Mouse (Mus musculus): Measurements from ENCODE around the gene Cfap300. TPM values are rescaled to one million over a fixed set of nuclear protein-coding genes. Genes with fewer than 3 reads are reported as not detected.

The Cfap300 gene
- polyA plus RNA-seq, 1 experiment: 4.5 TPM

GRCm38 (mm10) chr9:8035546-8035945, 7.1 kb downstream of the Cfap300 start:
- 36% methylated on average over 7 of the region's 7 CpGs for whole genome bisulfite sequencing
- H3K4me1 ChIP-seq (ENCODE audit: control insufficient read depth, insufficient read depth, low read length): no peaks in the 10 kb centered on the region
- H3K4me3 ChIP-seq (ENCODE audit: insufficient read depth, low read depth, low read length): no peak overlapping the region
- no peak overlapping the region for H3K27ac ChIP-seq (ENCODE audit: insufficient read depth, low read depth, low read length)
- TF ChIP-seq CTCF (conservative IDR thresholded peaks at IDR 0.05; ENCODE audit: insufficient read depth, insufficient read length, low read depth, low read length): no peak
- no peak for TF ChIP-seq POLR2A (IDR thresholded peaks at IDR 0.05; ENCODE audit: low read depth, low read length)
- no peaks in the 10 kb centered on the region for H3K36me3 ChIP-seq (ENCODE audit: control insufficient read depth, insufficient read depth, low read length)
- DNase-seq: no peak
- no peaks in the 10 kb centered on the region for H3K27me3 ChIP-seq (replicated peaks; ENCODE audit: control insufficient read depth, insufficient read depth, low read length)

- DNase-seq: no peak
- no peak overlapping the region for H3K27ac ChIP-seq (ENCODE audit: insufficient read depth, low read depth, low read length)
- H3K36me3 ChIP-seq (ENCODE audit: control insufficient read depth, insufficient read depth, low read length): no peaks in the 10 kb centered on the region
- H3K4me3 ChIP-seq (ENCODE audit: insufficient read depth, low read depth, low read length): no peak overlapping the region
- WGBS: 61% methylated on average over 4 of the region's 4 CpGs
- H3K27me3 ChIP-seq (replicated peaks; ENCODE audit: control insufficient read depth, insufficient read depth, low read length): no peaks in the 10 kb centered on the region
- no peaks in the 10 kb centered on the region for H3K4me1 ChIP-seq (ENCODE audit: control insufficient read depth, insufficient read depth, low read length)
- TF ChIP-seq POLR2A (IDR thresholded peaks at IDR 0.05; ENCODE audit: low read depth, low read length) (no peak), CTCF (conservative IDR thresholded peaks at IDR 0.05; ENCODE audit: insufficient read depth, insufficient read length, low read depth, low read length) (no peak)
Observed at GRCm38 (mm10) chr9:8035091-8035490, 7.5 kb downstream of the Cfap300 start.

GRCm38 (mm10) chr9:8034143-8034542, 8.5 kb downstream of the Cfap300 start:
- no peak for DNase-seq
- WGBS: 81% methylated on average over 1 of the region's 1 CpGs
- no peak overlapping the region for H3K27ac ChIP-seq (ENCODE audit: insufficient read depth, low read depth, low read length)
- TF ChIP-seq CTCF (conservative IDR thresholded peaks at IDR 0.05; ENCODE audit: insufficient read depth, insufficient read length, low read depth, low read length) (no peak), POLR2A (IDR thresholded peaks at IDR 0.05; ENCODE audit: low read depth, low read length) (no peak)
- no peaks in the 10 kb centered on the region for H3K4me1 ChIP-seq (ENCODE audit: control insufficient read depth, insufficient read depth, low read length)
- H3K4me3 ChIP-seq (ENCODE audit: insufficient read depth, low read depth, low read length): no peak overlapping the region
- H3K27me3 ChIP-seq (replicated peaks; ENCODE audit: control insufficient read depth, insufficient read depth, low read length): no peaks in the 10 kb centered on the region
- no peaks in the 10 kb centered on the region for H3K36me3 ChIP-seq (ENCODE audit: control insufficient read depth, insufficient read depth, low read length)

GRCm38 (mm10) chr9:8032847-8033246, 9.8 kb downstream of the Cfap300 start:
- no peak for TF ChIP-seq CTCF (conservative IDR thresholded peaks at IDR 0.05; ENCODE audit: insufficient read depth, insufficient read length, low read depth, low read length)
- no peak for TF ChIP-seq POLR2A (IDR thresholded peaks at IDR 0.05; ENCODE audit: low read depth, low read length)

GRCm38 (mm10) chr9:8018609-8019008, 24.0 kb downstream of the Cfap300 start:
- Histone ChIP-seq H3K4me3 (ENCODE audit: insufficient read depth, low read depth, low read length) (no peak overlapping the region), H3K36me3 (ENCODE audit: control insufficient read depth, insufficient read depth, low read length) (no peaks in the 10 kb centered on the region), H3K27ac (ENCODE audit: insufficient read depth, low read depth, low read length) (no peak overlapping the region), H3K4me1 (ENCODE audit: control insufficient read depth, insufficient read depth, low read length) (no peaks in the 10 kb centered on the region), H3K27me3 (replicated peaks; ENCODE audit: control insufficient read depth, insufficient read depth, low read length) (no peaks in the 10 kb centered on the region)
- TF ChIP-seq POLR2A (IDR thresholded peaks at IDR 0.05; ENCODE audit: low read depth, low read length): no peak
- no peak for TF ChIP-seq CTCF (conservative IDR thresholded peaks at IDR 0.05; ENCODE audit: insufficient read depth, insufficient read length, low read depth, low read length)
- WGBS: 87% methylated on average over 5 of the region's 5 CpGs
- DNase-seq: no peak

More at GRCm38 (mm10) chr9:8032847-8033246, 9.8 kb downstream of the Cfap300 start:
- no peaks in the 10 kb centered on the region for H3K27me3 ChIP-seq (replicated peaks; ENCODE audit: control insufficient read depth, insufficient read depth, low read length)
- no peak overlapping the region for H3K4me3 ChIP-seq (ENCODE audit: insufficient read depth, low read depth, low read length)
- no peaks in the 10 kb centered on the region for H3K4me1 ChIP-seq (ENCODE audit: control insufficient read depth, insufficient read depth, low read length)
- peak; percentile 24 for DNase-seq
- H3K36me3 ChIP-seq (ENCODE audit: control insufficient read depth, insufficient read depth, low read length): no peaks in the 10 kb centered on the region
- WGBS: 65% methylated on average over 5 of the region's 5 CpGs
- no peak overlapping the region for H3K27ac ChIP-seq (ENCODE audit: insufficient read depth, low read depth, low read length)

- H3K36me3 ChIP-seq (ENCODE audit: control insufficient read depth, insufficient read depth, low read length): no peaks in the 10 kb centered on the region
- H3K27ac ChIP-seq (ENCODE audit: insufficient read depth, low read depth, low read length): no peak overlapping the region
- WGBS: 44% methylated on average over 19 of the region's 20 CpGs
- H3K27me3 ChIP-seq (replicated peaks; ENCODE audit: control insufficient read depth, insufficient read depth, low read length): no peaks in the 10 kb centered on the region
- no peak overlapping the region for H3K4me3 ChIP-seq (ENCODE audit: insufficient read depth, low read depth, low read length)
- no peak for TF ChIP-seq POLR2A (IDR thresholded peaks at IDR 0.05; ENCODE audit: low read depth, low read length)
- no peak for TF ChIP-seq CTCF (conservative IDR thresholded peaks at IDR 0.05; ENCODE audit: insufficient read depth, insufficient read length, low read depth, low read length)
- H3K4me1 ChIP-seq (ENCODE audit: control insufficient read depth, insufficient read depth, low read length): no peaks in the 10 kb centered on the region
- DNase-seq: no peak
Observed at GRCm38 (mm10) chr9:8017253-8017913, 25.2 kb downstream of the Cfap300 start.

- no peaks in the 10 kb centered on the region for H3K27me3 ChIP-seq (replicated peaks; ENCODE audit: control insufficient read depth, insufficient read depth, low read length)
- H3K36me3 ChIP-seq (ENCODE audit: control insufficient read depth, insufficient read depth, low read length): peaks cover 3% of the 10 kb centered on the region
- peak within 1 kb of the TSS; percentile 83 for H3K4me3 ChIP-seq (ENCODE audit: insufficient read depth, low read depth, low read length)
- TF ChIP-seq POLR2A (IDR thresholded peaks at IDR 0.05; ENCODE audit: low read depth, low read length) (peak; percentile 32), CTCF (conservative IDR thresholded peaks at IDR 0.05; ENCODE audit: insufficient read depth, insufficient read length, low read depth, low read length) (no peak)
- under 1% methylated on average over 69 of the region's 79 CpGs for WGBS
- H3K27ac ChIP-seq (ENCODE audit: insufficient read depth, low read depth, low read length): peak within 1 kb of the TSS; percentile 96
- H3K4me1 ChIP-seq (ENCODE audit: control insufficient read depth, insufficient read depth, low read length): peaks cover 3% of the 10 kb centered on the region; the same call in 1 of the 2 replicates
- peak; percentile 95 for DNase-seq
Observed at GRCm38 (mm10) chr9:8004370-8004991, 38.1 kb downstream of the Cfap300 start, which contains the start of gene Yap1. Yap1 (minus strand) TSS chr9:8004596.

Data from kidney, adult 2 months (tissue).